Mouse (Mus musculus): Measurements from ENCODE around the gene Hps4. TPM values are rescaled to one million over a fixed set of nuclear protein-coding genes. Genes with fewer than 3 reads are reported as not detected.

Hps4 gene
- total RNA-seq, 1 experiment = 19.5 TPM

- in situ Hi-C loops (cut with MboI; ENCODE audit: low sequenced_read_pairs in 2 of 2, unreplicated experiment in 2 of 2) = loop anchor here in 1 of 2 experiments (25.0 kb wide), 1 partner anchor 636 kb away; the partner anchor contains the start of gene Crybb2
- no peaks in the 10 kb centered on the region for H3K4me1 ChIP-seq (ENCODE audit: control insufficient read depth in 2 of 2, insufficient read depth in 2 of 2, low read length in 2 of 2, poor library complexity in 1 of 2)
- H3K4me3 ChIP-seq (ENCODE audit: insufficient read depth in 1 of 2, low read depth in 1 of 2, low read length in 2 of 2, poor library complexity in 1 of 2, severe bottlenecking in 1 of 2) = no peak overlapping the region
- DNase-seq (ENCODE audit: low read depth, low spot score) = no peak
- H3K9ac ChIP-seq (ENCODE audit: insufficient read depth, low read depth, low read length, poor library complexity, severe bottlenecking) = no peak overlapping the region
- no peak for TF ChIP-seq CHD2 (IDR thresholded peaks at IDR 0.05; ENCODE audit: low read depth, low read length)
- H3K27ac ChIP-seq (ENCODE audit: insufficient read depth, low read depth, low read length, poor library complexity, severe bottlenecking) = no peak overlapping the region
- no peaks in the 10 kb centered on the region for H3K9me3 ChIP-seq (ENCODE audit: control insufficient read depth, insufficient read depth, low read depth, low read length)
- no peaks in the 10 kb centered on the region for H3K36me3 ChIP-seq (ENCODE audit: control insufficient read depth, insufficient read depth, low read length, poor library complexity, severe bottlenecking)
Measured at GRCm38 (mm10) chr5:112426635-112427034, 83.8 kb downstream of the Hps4 start.

GRCm38 (mm10) chr5:112427283-112427682 is 84.4 kb downstream of the Hps4 start:
- TF ChIP-seq HCFC1 (IDR thresholded peaks at IDR 0.05; ENCODE audit: borderline replicate concordance, insufficient read depth, low read length) (no peak), ZC3H11A (IDR thresholded peaks at IDR 0.05; ENCODE audit: borderline replicate concordance, low read depth, low read length) (no peak; the same call in 1 of the 2 replicates), ZNF384 (IDR thresholded peaks at IDR 0.05; ENCODE audit: low read depth, low read length) (no peak), CHD2 (IDR thresholded peaks at IDR 0.05; ENCODE audit: low read depth, low read length) (no peak), MAFK (IDR thresholded peaks at IDR 0.05; ENCODE audit: insufficient read depth, low read depth, low read length) (no peak)
- Histone ChIP-seq H3K9ac (ENCODE audit: insufficient read depth, low read depth, low read length, poor library complexity, severe bottlenecking) (no peak overlapping the region), H3K4me3 (ENCODE audit: insufficient read depth in 1 of 2, low read depth in 1 of 2, low read length in 2 of 2, poor library complexity in 1 of 2, severe bottlenecking in 1 of 2) (no peak overlapping the region), H3K9me3 (ENCODE audit: control insufficient read depth, insufficient read depth, low read depth, low read length) (no peaks in the 10 kb centered on the region), H3K4me1 (ENCODE audit: control insufficient read depth in 2 of 2, insufficient read depth in 2 of 2, low read length in 2 of 2, poor library complexity in 1 of 2) (no peaks in the 10 kb centered on the region), H3K36me3 (ENCODE audit: control insufficient read depth, insufficient read depth, low read length, poor library complexity, severe bottlenecking) (no peaks in the 10 kb centered on the region), H3K27ac (ENCODE audit: insufficient read depth, low read depth, low read length, poor library complexity, severe bottlenecking) (no peak overlapping the region)
- in situ Hi-C loops (cut with MboI; ENCODE audit: low sequenced_read_pairs in 2 of 2, unreplicated experiment in 2 of 2) = loop anchor here in 1 of 2 experiments (25.0 kb wide), 1 partner anchor 635 kb away; the partner anchor contains the start of gene Crybb2
- DNase-seq (ENCODE audit: low read depth, low spot score) = peak; percentile 49

Other genes starting within 250 kb of the Hps4 start
- 0.31 and 0.69 TPM in 2 replicates for gene Cryba4, start 90.6 kb upstream of the Hps4 start, total RNA-seq (2012; rRNA removed)
- gene Crybb1, start 87.3 kb upstream of the Hps4 start, total RNA-seq (2012; rRNA removed) = not detected in 2 replicates
- gene Tpst2, start 66.4 kb upstream of the Hps4 start, total RNA-seq (2012; rRNA removed) = 82.7 and 103 TPM in 2 replicates
- gene Tfip11, start 16.7 kb upstream of the Hps4 start, total RNA-seq (2012; rRNA removed) = 38.1 and 38.9 TPM in 2 replicates
- 25.8 and 32.0 TPM in 2 replicates for gene Srrd, start within 50 bp of the Hps4 start, total RNA-seq (2012; rRNA removed)
- gene Gm6583, start 12.9 kb downstream of the Hps4 start, total RNA-seq (2012; rRNA removed) = 0.16 and 0.18 TPM in 2 replicates
- 4.6 and 7.2 TPM in 2 replicates for gene Asphd2, start 51.8 kb downstream of the Hps4 start, total RNA-seq (2012; rRNA removed)
- gene Gm6588, start 106.3 kb downstream of the Hps4 start, total RNA-seq (2012; rRNA removed) = 0.09 TPM in 1 of 2 replicates, not detected in the other
- 0.13 and 0.32 TPM in 2 replicates for gene Sez6l, start 234.1 kb downstream of the Hps4 start, total RNA-seq (2012; rRNA removed)

Data from ES-E14 (cell line).